Mouse (Mus musculus): ENCODE results near the gene Snx7. TPM values are rescaled to one million over a fixed set of nuclear protein-coding genes. Genes with fewer than 3 reads are reported as not detected.

Gene Snx7
- polyA plus RNA-seq (2012; rRNA removed), result 6.9 and 7.7 TPM in 2 replicates

DNA sequence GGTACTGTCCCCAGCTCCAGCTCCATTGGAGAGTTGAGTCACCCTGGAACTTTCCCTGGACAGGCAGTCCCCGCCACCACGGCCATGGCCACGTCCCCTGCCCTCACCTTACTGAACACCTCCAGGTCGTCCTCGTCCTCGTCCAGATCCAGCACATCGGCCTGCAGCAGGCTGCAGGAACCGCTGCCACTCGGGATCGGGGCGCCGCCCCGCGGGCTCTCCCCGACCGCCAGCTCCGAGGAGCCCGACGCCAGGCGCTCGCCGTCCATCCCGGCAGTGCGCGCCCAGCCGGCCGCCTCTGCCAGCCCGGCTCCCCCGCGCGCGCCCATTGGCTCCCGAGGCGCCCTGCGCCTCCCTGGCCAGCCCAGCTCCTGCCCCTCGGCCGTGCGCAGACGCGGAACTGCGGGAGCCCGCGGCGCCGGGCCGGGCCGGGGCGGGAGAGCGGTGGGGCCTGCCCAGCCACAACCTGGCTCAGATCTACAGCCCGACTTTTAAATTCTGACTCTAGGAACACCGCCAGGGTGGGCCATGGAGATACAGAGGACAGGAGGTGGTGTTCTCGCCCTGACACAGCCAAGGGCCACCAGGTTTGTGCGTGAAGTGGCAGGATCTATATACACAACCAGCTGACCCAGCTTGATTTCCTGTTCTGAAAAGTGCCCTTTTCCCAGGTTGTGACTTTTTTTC lies at the start of gene Snx7:
Gene Snx7 (minus strand): TSS at position 300 of the 687 bp plus-strand sequence.

All from liver, embryonic 14 days (tissue).